Comparison of ENCODE assay signal across 8 mouse cellular contexts in genomic region chr3:69118827-69119226, GRCm38 (mm10). TPM values are rescaled to one million over a fixed set of nuclear protein-coding genes. Genes with fewer than 3 reads are reported as not detected.
DNase-seq lines count a peak whose midpoint lies in the region; ATAC-seq lines count a peak whose summit lies in the region.

No protein-coding gene starts in this region.

- H3K36me3 ChIP-seq in heart, embryonic 12.5 days: no peaks in the 10 kb centered on the region

- H3K9ac ChIP-seq in heart, embryonic 12.5 days: no peak overlapping the region

- DNase-seq in heart, adult 18-20 months: peak; percentile 30 to 51
- peak; percentile 33 for DNase-seq in ES-CJ7 (ENCODE audit: low read depth, low spot score)
- peak; percentile 40 to 47 for DNase-seq in adrenal gland, postnatal 36 days
- peak; percentile 23 to 31 for DNase-seq in heart, postnatal 10 days
- DNase-seq in spleen, postnatal 4 days (ENCODE audit: low spot score in 2 of 2): no peak
- DNase-seq in left cerebral cortex, adult 9 months (ENCODE audit: low spot score in 2 of 2): no peak
- DNase-seq in urinary bladder, adult 18-20 months (ENCODE audit: low spot score in 2 of 2): no peak

- H3K4me1 ChIP-seq in heart, embryonic 12.5 days (replicated peaks): peaks cover 28% of the 10 kb centered on the region

- intact Hi-C loops in heart, postnatal 10 days (cut with DNase I): no loop called here

- no peak overlapping the region for H3K4me3 ChIP-seq in heart, embryonic 12.5 days

- 48% methylated on average over 3 of the region's 3 CpGs for WGBS in heart, embryonic 12.5 days

- H3K27ac ChIP-seq in heart, embryonic 12.5 days (ENCODE audit: poor library complexity, severe bottlenecking): no peak overlapping the region

- H3K9me3 ChIP-seq in heart, embryonic 12.5 days (replicated peaks): no peaks in the 10 kb centered on the region

- H3K4me2 ChIP-seq in heart, embryonic 12.5 days: no peak overlapping the region

- no peak for ATAC-seq in heart, embryonic 12.5 days (ENCODE audit: insufficient number of reproducible peaks, low FRiP score)

- H3K27me3 ChIP-seq in heart, embryonic 12.5 days (replicated peaks): no peaks in the 10 kb centered on the region

RNA-seq across cellular contexts. Expression of gene Kpna4, which starts 8.1 kb away (rescaled TPM):
- total RNA-seq in heart, adult 18-20 months (2021): 10 to 100 TPM; 90.6 to 93.3 TPM
- 39.8 and 40.2 TPM in 2 replicates for polyA plus RNA-seq in heart, embryonic 12.5 days (2016; fragmentation: Nextera tagmentation; extraction: Ambion mirVana)
- 10 to 100 TPM; 64.1 to 71.1 TPM for total RNA-seq in adrenal gland, postnatal 36 days (2021)
- total RNA-seq in heart, postnatal 10 days (2021): 10 to 100 TPM; 57.1 to 75.4 TPM

Comparison
In these comparisons a context has a peak if more than half of its experiments do, and no peak if none do; other contexts are left out.
1. DNase-seq: peak in heart, adult 18-20 months (2 of 2), ES-CJ7 (single experiment), adrenal gland, postnatal 36 days (2 of 2) and heart, postnatal 10 days (2 of 2); none in spleen, postnatal 4 days (0 of 2), left cerebral cortex, adult 9 months (0 of 2) and urinary bladder, adult 18-20 months (0 of 2).